Mouse (Mus musculus) spleen, adult 2 months (tissue): ENCODE measurements around the gene Sec22b. TPM values are rescaled to one million over a fixed set of nuclear protein-coding genes. Genes with fewer than 3 reads are reported as not detected.

Source experiments
- DNase-seq, 2 experiments: peaks; one replicate each; pipeline versions ENCODE4 v3.0.0 to v3.0.0-alpha.2; 2012 to 2021; ENCODE audit warnings: low spot score in 2 of 2, low read depth in 1 of 2
- H3K27ac ChIP-seq: fragments of 200-500 bp; 2 replicates; pipeline ENCODE4 v1.5.1; 2012; ENCODE audit warnings: low read length, inconsistent platforms; ENCODE audit not compliant: insufficient read depth
- H3K27me3 ChIP-seq: fragments of 200-500 bp; 2 replicates; pipeline ENCODE4 v1.6.1; 2012; ENCODE audit warnings: mild to moderate bottlenecking, moderate library complexity, low read length, inconsistent platforms; ENCODE audit not compliant: control insufficient read depth, insufficient read depth
- H3K36me3 ChIP-seq: fragments of 200-500 bp; 2 replicates; pipeline ENCODE4 v1.6.1; 2012; ENCODE audit warnings: mild to moderate bottlenecking, low read length, inconsistent platforms; ENCODE audit not compliant: control insufficient read depth, insufficient read depth
- H3K4me1 ChIP-seq: fragments of 200-500 bp; 2 replicates; pipeline ENCODE4 v1.6.1; 2011; ENCODE audit warnings: inconsistent platforms; ENCODE audit not compliant: control insufficient read depth, insufficient read depth, insufficient read length
- H3K4me3 ChIP-seq: fragments of 200-500 bp; 2 replicates; pipeline ENCODE4 v1.5.1; 2011; ENCODE audit warnings: mild to moderate bottlenecking, inconsistent platforms; ENCODE audit not compliant: insufficient read depth, insufficient read length; ENCODE audit errors: extremely low read depth
- CTCF ChIP-seq: fragments of 200-500 bp; IDR thresholded peaks from 2 replicates; pipeline ENCODE4 v1.5.1; 2011; ENCODE audit warnings: mild to moderate bottlenecking, inconsistent platforms; ENCODE audit not compliant: insufficient read depth, insufficient read length, insufficient replicate concordance; ENCODE audit errors: extremely low read depth
- POLR2A ChIP-seq: fragments of 200-500 bp; IDR thresholded peaks from 2 replicates; pipeline ENCODE4 v1.6.1; 2011; ENCODE audit warnings: low read depth, low read length, inconsistent platforms
- WGBS: fragments of 180-500 bp; shearing (Covaris S2); methylation state at CpG from one replicate; pipeline ENCODE4 v1.1.7; 2018; 5-methylcytosine and 5-hydroxymethylcytosine counted together
- polyA plus RNA-seq: library from polyadenylated mRNA; depleted of rRNA; stranded (reverse); fragments of >200 nt; gene quantifications from 2 replicates; pipeline ENCODE4 v1.2.3, GENCODE M21; 2012

Gene Sec22b
- polyA plus RNA-seq, 1 experiment, result 17.1 TPM

- H3K4me3 ChIP-seq, result no peak overlapping the region
- peaks cover 12% of the 10 kb centered on the region; the same call in 1 of the 2 replicates for H3K4me1 ChIP-seq
- H3K36me3 ChIP-seq, result no peaks in the 10 kb centered on the region
- no peak for TF ChIP-seq POLR2A
- no peak for TF ChIP-seq CTCF
- WGBS, result 52% methylated on average over 5 of the region's 5 CpGs
- DNase-seq, result no peak
- H3K27me3 ChIP-seq, result no peaks in the 10 kb centered on the region
- no peak overlapping the region for H3K27ac ChIP-seq
These were observed 32.8 kb downstream of the Sec22b start for GRCm38 (mm10) chr3:97933811-97934210.

DNA sequence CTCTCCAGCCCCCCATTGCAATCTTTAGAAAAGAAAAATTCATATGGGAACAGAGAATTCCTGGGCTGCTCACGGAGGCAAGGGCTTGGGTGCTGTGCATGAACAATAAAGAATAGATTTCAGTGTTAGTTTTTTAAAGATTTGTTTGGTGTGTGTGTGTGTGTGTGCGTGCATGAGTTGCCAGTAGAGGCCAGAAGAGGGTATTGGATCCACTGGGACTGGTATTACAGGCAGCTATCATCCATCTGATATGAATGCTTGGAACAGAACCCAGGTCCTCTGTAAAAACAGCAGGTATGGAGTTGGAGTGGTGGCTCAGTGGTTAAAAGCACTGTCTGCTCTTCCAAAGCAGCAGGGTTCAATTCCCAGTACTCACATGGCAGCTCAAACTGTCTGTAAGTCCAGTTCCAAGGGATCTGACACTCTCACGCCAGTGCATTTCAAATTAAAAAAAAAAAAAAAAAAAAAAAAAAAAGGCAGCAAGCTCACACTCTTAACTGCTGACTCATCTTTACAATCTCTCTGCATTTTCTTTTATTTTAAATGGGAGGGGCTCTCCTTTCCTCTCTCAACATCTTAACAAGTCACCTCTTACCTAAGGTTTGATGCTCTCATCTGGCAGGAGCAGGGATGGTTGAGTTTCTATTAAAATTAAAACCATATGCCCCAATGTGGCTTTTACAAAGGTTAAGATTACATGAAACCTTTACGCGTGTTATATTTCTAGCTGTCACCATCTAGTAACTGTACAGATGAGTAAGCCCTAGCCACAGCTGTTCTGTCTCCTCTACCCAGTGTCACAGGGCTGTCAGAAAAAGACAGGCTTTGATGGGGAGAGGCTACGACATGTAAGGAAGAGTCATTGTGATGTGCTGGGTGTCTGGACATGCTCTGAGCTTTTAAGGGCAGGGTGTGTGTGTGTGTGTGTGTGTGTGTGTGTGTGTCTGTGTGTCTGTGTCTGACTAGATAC, 33.6 kb downstream of the Sec22b start:
- Histone ChIP-seq H3K4me1 (peaks cover 10% of the 10 kb centered on the region; the same call in 1 of the 2 replicates), H3K4me3 (no peak overlapping the region)
- 84% methylated on average over 6 of the region's 6 CpGs for WGBS

DNA sequence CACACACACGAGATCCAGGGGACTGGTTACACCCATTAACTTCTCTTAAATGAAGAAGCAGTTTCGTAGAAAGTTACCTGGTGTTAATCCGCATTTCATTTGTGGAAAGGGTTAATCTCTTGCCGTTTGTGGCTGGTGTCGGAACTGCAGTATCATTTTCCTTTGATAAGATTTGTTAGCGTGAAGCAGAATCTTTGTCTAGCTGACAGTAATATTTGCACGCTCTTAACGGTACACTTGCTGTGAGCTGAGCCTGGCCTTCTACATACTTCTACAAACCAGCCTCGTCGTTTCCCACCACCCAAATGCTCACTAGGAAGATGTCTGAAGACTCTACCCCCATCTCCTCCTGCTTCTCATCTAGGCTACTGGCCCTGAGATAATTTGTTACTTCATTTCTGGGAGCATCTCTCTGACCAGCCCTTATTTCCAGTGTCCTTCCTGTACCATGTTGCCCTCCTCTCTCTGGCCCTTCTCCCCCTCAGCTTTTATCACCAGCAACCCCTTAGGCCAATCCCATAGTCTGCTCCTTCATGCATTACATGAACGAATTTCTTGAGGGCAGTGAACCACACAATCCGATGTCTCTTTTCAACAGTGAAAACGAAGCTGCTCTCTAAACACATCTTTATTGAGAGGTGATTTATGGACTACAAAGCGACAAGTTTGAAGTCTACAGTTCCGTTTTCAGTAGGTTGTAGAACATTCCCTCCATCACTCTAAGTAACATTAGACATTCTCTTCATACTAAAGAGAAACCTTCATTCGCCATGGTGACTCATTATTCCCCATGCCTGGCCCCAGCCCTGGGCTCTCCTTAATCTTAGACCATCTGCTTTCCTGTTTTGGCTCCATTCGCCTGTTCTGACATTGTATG, 36.3 kb downstream of the Sec22b start:
- H3K4me3 ChIP-seq, result no peak overlapping the region
- TF ChIP-seq CTCF, result no peak
- TF ChIP-seq POLR2A, result no peak
- no peak for DNase-seq
- no peaks in the 10 kb centered on the region for H3K27me3 ChIP-seq
- no peak overlapping the region for H3K27ac ChIP-seq
- H3K36me3 ChIP-seq, result no peaks in the 10 kb centered on the region
- H3K4me1 ChIP-seq, result peaks cover 10% of the 10 kb centered on the region
- 40% methylated on average over 17 of the region's 17 CpGs for WGBS

More for the DNA sequence above, 33.6 kb downstream of the Sec22b start:
- TF ChIP-seq POLR2A (no peak), CTCF (no peak)
- H3K27me3 ChIP-seq, result no peaks in the 10 kb centered on the region
- DNase-seq, result no peak
- H3K27ac ChIP-seq, result no peak overlapping the region
- H3K36me3 ChIP-seq, result no peaks in the 10 kb centered on the region

DNA sequence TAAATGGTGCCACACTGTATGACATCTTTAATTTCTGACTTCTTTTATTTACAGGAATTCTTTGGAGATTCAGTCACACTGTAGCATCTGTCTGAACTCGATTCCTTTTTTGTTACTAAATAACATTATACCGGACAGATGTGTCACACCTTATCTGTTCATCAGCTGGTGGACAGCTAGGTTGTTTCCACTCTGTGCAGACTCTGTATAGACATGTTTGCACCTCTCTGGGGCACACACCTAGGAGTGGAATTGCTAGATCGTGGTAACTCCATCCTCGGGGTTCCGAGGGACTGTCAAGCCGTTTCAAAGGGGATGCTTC, 36.9 kb downstream of the Sec22b start:
- H3K4me1 ChIP-seq, result peaks cover 10% of the 10 kb centered on the region
- no peak overlapping the region for H3K27ac ChIP-seq
- H3K27me3 ChIP-seq, result no peaks in the 10 kb centered on the region
- WGBS, result 70% methylated on average over 6 of the region's 6 CpGs
- TF ChIP-seq POLR2A, result no peak
- TF ChIP-seq CTCF, result no peak
- DNase-seq, result no peak
- H3K36me3 ChIP-seq, result no peaks in the 10 kb centered on the region
- no peak overlapping the region for H3K4me3 ChIP-seq

DNA sequence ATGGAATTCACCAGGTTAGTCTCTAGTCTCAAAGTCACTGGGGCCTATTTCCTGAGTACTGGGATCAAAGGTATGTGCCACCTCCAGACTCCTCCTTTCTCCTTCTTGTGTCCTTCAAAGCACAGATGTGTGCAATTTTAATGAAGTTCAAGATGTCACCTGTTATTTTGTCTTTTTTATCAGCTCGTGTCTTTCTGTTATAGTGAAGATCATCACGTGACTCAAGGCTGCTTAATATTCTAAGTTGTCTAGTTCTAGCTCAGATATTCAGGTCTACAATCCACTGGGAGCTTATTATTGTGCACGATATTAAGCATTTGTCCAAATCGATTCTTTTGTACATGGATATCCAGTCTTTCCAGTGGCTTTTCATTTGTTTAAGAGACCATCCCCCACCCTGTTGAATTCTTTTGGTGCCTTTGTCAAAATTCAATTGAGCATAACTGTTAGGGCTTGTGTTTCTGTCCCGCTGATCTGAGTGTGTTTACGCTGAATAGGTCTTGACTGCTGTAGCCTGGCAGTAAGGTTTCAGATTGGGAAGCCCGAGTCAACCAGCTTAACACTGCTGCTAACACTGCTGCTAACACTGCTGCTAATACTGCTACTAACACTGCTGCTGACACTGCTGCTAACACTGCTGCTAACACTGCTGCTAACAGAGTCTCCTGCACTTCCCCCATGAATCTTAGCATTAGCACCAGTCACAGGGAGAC, 38.0 kb downstream of the Sec22b start:
- Histone ChIP-seq H3K36me3 (no peaks in the 10 kb centered on the region), H3K27me3 (no peaks in the 10 kb centered on the region), H3K4me1 (peaks cover 4% of the 10 kb centered on the region; the same call in 1 of the 2 replicates), H3K27ac (no peak overlapping the region), H3K4me3 (no peak overlapping the region)
- no peak for DNase-seq
- WGBS, result 82% methylated on average over 7 of the region's 7 CpGs
- TF ChIP-seq POLR2A (no peak), CTCF (no peak)

GRCm38 (mm10) chr3:97939626-97940510, 38.9 kb downstream of the Sec22b start:
- H3K4me1 ChIP-seq, result peaks cover 4% of the 10 kb centered on the region; the same call in 1 of the 2 replicates

More at GRCm38 (mm10) chr3:97939626-97940510, 38.9 kb downstream of the Sec22b start:
- WGBS, result 47% methylated on average over 10 of the region's 10 CpGs
- Histone ChIP-seq H3K36me3 (no peaks in the 10 kb centered on the region), H3K27me3 (no peaks in the 10 kb centered on the region), H3K4me3 (no peak overlapping the region), H3K27ac (no peak overlapping the region)
- DNase-seq, result no peak
- TF ChIP-seq CTCF (no peak), POLR2A (no peak)
